Mouse (Mus musculus) thymus, adult 2 months (tissue): ENCODE measurements at regions not wholly inside any gene's neighbourhood (a gene's known extent, or its start where the extent isn't known, plus 50 kb on each side); places are given as distances from the start of the nearest gene placed in this dataset.

Source experiments
- CTCF ChIP-seq: fragments of 200-500 bp; IDR thresholded peaks from 2 replicates; pipeline ENCODE4 v1.5.1; 2012; ENCODE audit warnings: mild to moderate bottlenecking, control low read depth, low read length, moderate library complexity, borderline replicate concordance; ENCODE audit not compliant: control insufficient read depth, poor library complexity, insufficient read depth; ENCODE audit errors: extremely low read depth
- POLR2A ChIP-seq: fragments of 200-500 bp; IDR thresholded peaks from 2 replicates; pipeline ENCODE4 v1.6.1; 2012; ENCODE audit warnings: mild to moderate bottlenecking, low read length, control low read depth, moderate library complexity; ENCODE audit not compliant: control insufficient read depth, poor library complexity, insufficient read depth; ENCODE audit errors: extremely low read depth

- no peak for TF ChIP-seq CTCF
- no peak for TF ChIP-seq POLR2A
Observed at GRCm38 (mm10) chr10:96435109-96435508, 181.7 kb upstream of the Btg1 start.
